Mouse (Mus musculus) heart, adult 18-20 months (tissue): Measurements from ENCODE around the gene Cyth2. TPM values are rescaled to one million over a fixed set of nuclear protein-coding genes. Genes with fewer than 3 reads are reported as not detected.

ENCODE experiments used
- DNase-seq, 2 experiments: peaks; one replicate each; pipeline ENCODE4 v3.0.0; 2021 to 2022; ENCODE audit warnings: mixed read lengths in 1 of 2
- total RNA-seq, 2 experiments: library from RNA; stranded (reverse); gene quantifications; 2 replicates each; pipeline ENCODE4 v1.2.3; 2021

Cyth2 gene
- total RNA-seq, 2 experiments from 2014 or later, result 65.8 to 68.9 TPM

DNA sequence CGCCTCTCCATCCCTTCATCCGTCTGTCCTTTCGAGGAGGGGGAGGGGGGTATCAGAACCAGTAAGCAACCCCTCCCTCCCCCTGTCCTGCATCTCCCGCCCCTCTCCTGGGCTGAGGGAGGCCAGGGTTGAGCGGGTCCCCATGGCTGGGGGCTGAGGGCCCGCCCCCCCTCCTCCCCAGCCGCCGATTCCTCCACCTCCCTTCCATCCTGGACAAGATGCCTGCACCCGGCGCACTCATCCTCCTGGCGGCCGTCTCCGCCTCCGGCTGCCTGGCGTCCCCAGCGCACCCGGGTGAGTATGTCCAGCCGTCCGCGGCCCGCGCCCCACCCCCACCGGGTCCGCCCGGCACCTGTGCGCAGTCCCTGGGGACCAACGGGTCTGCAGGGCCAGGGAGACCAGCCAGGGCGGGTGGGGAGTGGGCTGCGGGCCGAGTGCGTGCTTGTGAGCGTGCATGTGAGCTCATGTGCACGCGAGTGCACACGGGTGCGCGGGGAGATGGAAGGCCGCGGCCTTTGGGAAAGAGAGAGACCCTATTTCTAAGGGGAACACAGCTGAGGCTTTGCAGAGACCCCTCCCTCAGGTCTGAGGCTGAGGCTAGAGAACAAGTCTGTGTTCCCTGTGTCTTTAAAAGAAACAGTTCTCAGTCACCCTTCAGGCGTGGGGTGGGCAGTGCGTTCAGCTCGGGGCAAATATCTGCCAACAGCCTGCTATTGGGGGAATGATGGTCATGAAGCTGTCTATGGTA lies 28.8 kb downstream of the Cyth2 start:
- DNase-seq, result no peak

DNA sequence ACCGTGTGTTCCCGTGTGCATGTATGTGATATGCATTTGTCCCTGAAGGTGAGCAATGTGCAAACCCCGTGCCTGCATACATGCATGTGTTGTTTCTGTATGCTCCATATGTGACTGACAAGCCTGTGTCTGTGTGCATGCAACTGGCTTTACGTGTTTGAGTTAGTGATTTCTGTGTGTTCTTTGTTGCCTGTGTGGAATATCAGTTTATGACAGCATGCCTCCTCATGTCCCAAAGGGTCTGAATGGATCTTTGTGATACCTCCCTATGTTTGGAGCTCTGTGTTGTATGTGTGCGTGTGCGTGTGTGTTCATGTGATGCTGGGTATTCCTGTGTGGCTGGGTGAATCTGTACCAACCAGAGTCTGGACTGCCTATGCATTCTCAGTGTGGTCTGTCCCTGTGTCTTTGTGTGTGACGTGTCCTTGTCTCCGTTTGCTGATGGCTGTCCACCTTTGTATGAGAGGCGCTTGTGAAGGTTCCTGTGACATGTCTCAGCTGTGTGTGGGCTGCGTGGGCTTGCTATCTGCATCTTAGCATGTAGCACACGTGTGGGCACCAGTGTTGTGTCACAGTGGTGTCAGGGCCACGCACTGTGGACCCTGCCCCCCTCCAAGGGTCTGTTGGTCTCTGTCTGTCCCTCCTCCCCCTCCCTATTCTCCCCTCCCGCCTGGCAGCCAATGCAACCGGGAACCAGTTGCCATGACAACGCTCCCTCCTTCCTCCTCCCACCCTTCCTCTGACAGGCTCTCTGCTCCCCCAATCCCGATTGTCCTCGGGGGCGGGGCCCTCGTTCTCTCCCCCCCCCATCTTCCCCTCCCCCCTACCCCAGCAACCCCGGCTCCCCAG lies 29.6 kb downstream of the Cyth2 start, which contains the start of gene Sult2b1:
Gene Sult2b1 (minus strand): TSS at position 146 of the 849 bp plus-strand sequence.
- DNase-seq, result no peak

GRCm38 (mm10) chr7:45783511-45784091 lies 30.8 kb downstream of the Cyth2 start, which contains the start of gene Lmtk3:
Gene Lmtk3, plus strand, starts transcription at chr7:45783738.
- DNase-seq, result peak in 1 of 2 experiments; percentile 43

- DNase-seq, result no peak
These were observed 32.1 kb downstream of the Cyth2 start for GRCm38 (mm10) chr7:45782271-45782670.

DNA sequence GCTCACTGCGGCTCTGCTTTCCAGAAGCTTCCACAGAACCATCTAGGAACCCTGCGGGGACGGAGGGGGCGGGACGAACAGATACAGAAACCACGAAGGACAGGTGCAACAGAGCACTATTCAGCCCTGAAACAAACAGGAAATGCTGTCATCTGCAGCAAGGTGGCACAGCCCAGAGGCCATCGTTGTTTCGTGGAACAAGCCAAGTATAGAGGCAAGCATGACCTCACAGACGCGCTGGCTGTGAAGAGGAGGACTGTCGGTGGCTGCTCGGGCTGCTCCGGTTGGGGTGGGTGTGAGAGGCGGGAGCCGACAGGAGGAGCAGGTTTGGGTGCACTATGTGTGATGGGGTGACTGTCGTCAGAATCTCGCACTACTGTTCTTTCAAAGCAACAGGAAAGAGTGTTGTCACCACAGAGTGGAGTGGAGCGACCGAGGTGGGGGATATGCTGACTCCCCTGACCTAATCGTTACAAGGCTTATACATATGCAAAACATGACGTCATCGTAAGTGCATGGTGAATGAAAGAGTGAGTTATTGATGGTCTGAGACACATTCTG lies 35.2 kb downstream of the Cyth2 start:
- no peak for DNase-seq

DNA sequence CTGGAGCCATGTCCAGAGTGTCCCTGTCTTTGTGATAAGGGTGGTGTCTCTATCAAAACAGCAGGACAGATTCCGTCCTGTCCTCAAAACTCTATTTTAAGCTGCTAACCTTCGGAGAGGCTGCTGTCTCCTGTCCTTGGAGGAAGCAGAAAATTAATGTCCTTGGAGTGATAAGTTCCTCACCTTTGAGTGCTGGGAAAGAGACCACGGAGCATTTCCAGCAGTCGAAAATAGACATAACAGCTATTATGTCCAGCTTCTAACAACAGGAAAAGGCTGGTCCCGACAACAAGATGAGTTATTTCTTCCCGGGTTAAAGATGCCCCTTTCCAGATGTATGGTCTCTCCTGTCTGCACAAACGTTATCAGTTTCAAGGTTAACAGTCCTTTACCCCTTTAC lies 39.1 kb downstream of the Cyth2 start:
- DNase-seq, result no peak

DNA sequence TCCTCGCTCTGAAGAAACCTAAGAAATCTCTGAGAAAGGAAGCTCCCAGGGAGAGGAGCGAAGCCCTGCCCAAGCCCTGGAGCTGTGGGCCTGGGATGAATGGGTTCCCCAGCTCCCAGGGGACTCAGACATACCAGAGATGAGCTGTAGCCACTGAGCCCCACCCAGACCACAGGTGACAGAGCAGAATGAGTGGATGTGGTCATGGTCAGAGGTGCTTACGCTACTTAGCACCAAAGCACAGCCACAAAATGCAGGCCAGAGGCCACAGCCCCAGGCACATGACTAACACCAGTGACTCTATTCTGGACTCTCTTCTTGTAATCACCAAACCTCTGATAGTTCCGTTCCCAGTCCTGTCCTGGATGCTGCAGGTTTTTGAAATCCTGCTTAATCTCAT lies 43.3 kb downstream of the Cyth2 start:
- no peak for DNase-seq

DNA sequence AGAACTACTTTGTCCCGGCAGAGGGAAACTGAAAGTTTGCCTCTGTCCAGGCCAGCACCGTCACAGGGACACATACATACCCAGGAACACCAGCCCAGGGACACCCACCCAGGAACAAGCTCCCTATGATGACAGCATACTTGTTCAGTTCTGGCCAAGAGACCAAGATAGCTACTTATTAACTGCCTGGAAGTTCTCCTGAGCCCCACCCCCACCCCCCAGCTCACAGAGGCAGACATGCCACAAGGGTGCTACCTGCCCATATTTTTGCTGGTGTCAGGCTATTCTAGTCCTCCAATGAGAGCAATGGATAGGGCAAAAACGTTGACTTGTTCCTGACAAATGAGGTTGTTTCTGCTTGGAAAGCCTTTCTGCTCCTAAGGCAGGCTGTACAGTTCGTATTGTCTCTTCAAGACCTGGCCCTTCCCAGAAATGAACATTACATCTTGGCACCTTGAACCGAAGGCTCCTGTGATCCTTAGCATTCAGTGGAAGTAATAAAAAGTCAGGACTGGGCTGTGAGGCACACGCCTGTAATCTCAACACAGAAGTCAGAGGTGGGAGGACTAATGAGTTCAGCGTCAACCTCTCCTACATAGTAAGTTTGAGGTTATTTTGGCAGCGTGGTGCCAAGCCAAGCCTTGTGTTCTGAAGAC lies 43.8 kb downstream of the Cyth2 start:
- DNase-seq, result no peak

GRCm38 (mm10) chr7:45767500-45767899 lies 46.9 kb downstream of the Cyth2 start:
- no peak for DNase-seq

DNA sequence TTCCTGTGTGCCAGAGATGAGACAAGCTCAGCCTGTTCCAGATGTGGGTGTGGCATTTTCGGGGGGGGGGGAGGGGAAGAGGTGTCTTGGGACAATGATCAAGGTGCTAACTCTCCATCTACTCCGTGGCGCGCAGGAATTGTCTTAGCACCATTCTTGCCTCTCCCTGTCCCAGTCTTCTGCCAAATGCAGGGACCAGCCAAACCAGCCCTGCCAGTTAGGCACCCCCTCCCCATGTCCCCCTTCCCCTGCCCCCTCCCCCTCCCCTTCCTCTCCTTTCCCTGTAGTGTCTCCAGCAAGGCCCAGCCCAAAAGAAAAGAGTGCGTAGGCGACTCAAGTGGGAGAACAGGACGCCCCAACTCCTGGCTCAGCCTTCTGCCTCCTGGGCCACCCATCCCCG lies 47.6 kb downstream of the Cyth2 start:
- DNase-seq, result no peak

DNA sequence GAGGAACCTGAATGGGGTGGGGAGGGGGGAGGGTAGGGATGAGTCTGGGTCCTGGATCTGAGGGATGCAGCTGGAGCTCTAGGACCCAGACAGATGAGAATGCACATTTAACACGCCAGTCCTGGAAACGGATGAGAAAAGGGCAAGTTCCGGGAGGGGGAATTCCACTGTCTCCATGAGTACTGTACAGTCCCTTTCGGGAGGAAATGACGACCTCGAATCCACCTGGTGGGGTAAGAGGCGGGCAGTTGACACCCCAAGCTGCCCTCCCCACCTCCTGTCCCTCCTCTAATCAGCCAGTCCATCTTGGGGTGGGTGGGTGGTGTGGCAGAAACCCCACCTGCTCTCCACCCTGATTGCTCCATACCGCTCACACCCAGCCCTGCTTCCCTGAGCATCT lies 48.4 kb downstream of the Cyth2 start:
- DNase-seq, result no peak

GRCm38 (mm10) chr7:45760151-45760550 lies 54.2 kb downstream of the Cyth2 start:
- DNase-seq, result no peak

- no peak for DNase-seq
These were observed 55.0 kb downstream of the Cyth2 start for GRCm38 (mm10) chr7:45759400-45759799.

Other genes with a start within 250 kb of the Cyth2 start
- gene Bcat2, start 244.4 kb downstream of the Cyth2 start, total RNA-seq, result 100 to 1,000 TPM; 225 to 264 TPM
- not detected for gene Fgf21, start 199.1 kb downstream of the Cyth2 start, total RNA-seq
- not detected for gene Fut1, start 197.3 kb downstream of the Cyth2 start, total RNA-seq
- gene Izumo1, start 192.8 kb downstream of the Cyth2 start, total RNA-seq, result under 1 TPM; 0.17 to 0.26 TPM
- 10 to 100 TPM; 21.6 to 26.8 TPM for gene Rasip1, start 187.1 kb downstream of the Cyth2 start, total RNA-seq
- gene Mamstr, start 174.6 kb downstream of the Cyth2 start, total RNA-seq, result 1 to 10 TPM; 2.4 to 2.6 TPM
- gene Fut2, start 148.2 kb downstream of the Cyth2 start, total RNA-seq, result under 1 TPM; 0.42 to 0.46 TPM
- not detected for gene Ntn5, start 130.6 kb downstream of the Cyth2 start, total RNA-seq
- gene Sec1, start 120.2 kb downstream of the Cyth2 start, total RNA-seq, result under 1 TPM; 0.18 to 0.30 TPM
- 1 to 10 TPM; 3.4 to 5.9 TPM for gene Car11, start 114.7 kb downstream of the Cyth2 start, total RNA-seq
- gene Dbp, start 109.5 kb downstream of the Cyth2 start, total RNA-seq, result 10 to 100 TPM; 12.1 to 15.0 TPM
- 100 to 1,000 TPM; 574 to 615 TPM for gene Rpl18, start 99.1 kb downstream of the Cyth2 start, total RNA-seq
- gene Sphk2, start 96.6 kb downstream of the Cyth2 start, total RNA-seq, result 10 to 100 TPM; 18.4 to 20.2 TPM
- gene Fam83e, start 93.4 kb downstream of the Cyth2 start, total RNA-seq, result under 1 TPM; 0.30 to 0.62 TPM
- gene Spaca4, start 88.8 kb downstream of the Cyth2 start, total RNA-seq, result not detected
- not detected for gene Lmtk3, start 30.8 kb downstream of the Cyth2 start, total RNA-seq
- not detected for gene Sult2b1, start 29.9 kb downstream of the Cyth2 start, total RNA-seq
- 1 to 10 TPM; 1.2 to 1.8 TPM for gene Kcnj14, start 10.2 kb upstream of the Cyth2 start, total RNA-seq
- gene Grwd1, start 16.4 kb upstream of the Cyth2 start, total RNA-seq, result 10 to 100 TPM; 15.0 to 15.2 TPM
- 100 to 1,000 TPM; 105 to 125 TPM for gene Kdelr1, start 58.2 kb upstream of the Cyth2 start, total RNA-seq
- gene Grin2d, start 63.8 kb upstream of the Cyth2 start, total RNA-seq, result 1 to 10 TPM; 1.4 to 1.5 TPM
- gene Syngr4, start 82.1 kb upstream of the Cyth2 start, total RNA-seq, result not detected
- 100 to 1,000 TPM; 124 to 125 TPM for gene Tmem143, start 82.4 kb upstream of the Cyth2 start, total RNA-seq
- gene Emp3, start 106.8 kb upstream of the Cyth2 start, total RNA-seq, result 10 to 100 TPM; 19.1 to 25.0 TPM
- gene Ccdc114, start 109.5 kb upstream of the Cyth2 start, total RNA-seq, result 1 to 10 TPM in 1 of 2 experiments, under 1 TPM in 1; 0.89 to 1.3 TPM
- gene Abcc6, start 215.7 kb upstream of the Cyth2 start, total RNA-seq, result not detected
- 10 to 100 TPM; 88.0 to 95.9 TPM for gene Nomo1, start 219.1 kb upstream of the Cyth2 start, total RNA-seq